Mouse (Mus musculus) kidney, embryonic 14.5 days (tissue): Measurements from ENCODE around the gene Serpinb1a. TPM values are rescaled to one million over a fixed set of nuclear protein-coding genes. Genes with fewer than 3 reads are reported as not detected.
"Not testable (repeated sequence)": the region's sequence is repeated elsewhere in the genome, so short reads cannot be mapped to it uniquely, and the experiment has no call there.

Source experiments
- ATAC-seq: fragments of 200-750 bp; cut with Nextera tagmentation; 2 replicates; pipeline ENCODE4 v1.8.0; 2017; ENCODE audit warnings: moderate number of reproducible peaks, mild to moderate bottlenecking, moderate TSS enrichment, moderate library complexity; ENCODE audit not compliant: low FRiP score, low TSS enrichment
- H3K27ac ChIP-seq: fragments of 300-500 bp; sonication (generic); 2 replicates; pipeline ENCODE4 v1.5.1; 2014; ENCODE audit warnings: low read depth, mild to moderate bottlenecking, low read length, moderate library complexity, mixed read lengths
- H3K27me3 ChIP-seq: fragments of 300-500 bp; sonication (generic); 2 replicates; pipeline ENCODE4 v1.6.1; 2014; ENCODE audit warnings: mild to moderate bottlenecking, low read length; ENCODE audit not compliant: control insufficient read depth, insufficient read depth
- H3K36me3 ChIP-seq: fragments of 300-500 bp; sonication (generic); 2 replicates; pipeline ENCODE4 v1.6.1; 2014; ENCODE audit warnings: low read length, mixed read lengths; ENCODE audit not compliant: control insufficient read depth, insufficient read depth
- H3K4me1 ChIP-seq: fragments of 300-500 bp; sonication (generic); 2 replicates; pipeline ENCODE4 v1.6.1; 2014; ENCODE audit warnings: low read length, mixed read lengths; ENCODE audit not compliant: control insufficient read depth, insufficient read depth
- H3K4me2 ChIP-seq: fragments of 300-500 bp; sonication (generic); replicated peaks from 2 replicates; pipeline ENCODE4 v1.6.1; 2014; ENCODE audit warnings: low read depth, mild to moderate bottlenecking, low read length
- H3K4me3 ChIP-seq: fragments of 300-500 bp; sonication (generic); 2 replicates; pipeline ENCODE4 v1.5.1; 2014; ENCODE audit warnings: mild to moderate bottlenecking, low read length
- H3K9ac ChIP-seq: fragments of 300-500 bp; sonication (generic); 2 replicates; pipeline ENCODE4 v1.6.1; 2014; ENCODE audit warnings: low read depth, mild to moderate bottlenecking, low read length, moderate library complexity
- H3K9me3 ChIP-seq: fragments of 300-500 bp; sonication (generic); 2 replicates; pipeline ENCODE4 v1.6.1; 2016; ENCODE audit warnings: low read length; ENCODE audit not compliant: control insufficient read depth
- WGBS: fragments of 180-500 bp; shearing (Covaris S2); extraction: QIAGEN DNeasy Blood & Tissue Kit; methylation state at CpG from one replicate; pipeline ENCODE4 v1.1.7; 2014; 5-methylcytosine and 5-hydroxymethylcytosine counted together
- polyA plus RNA-seq: library from polyadenylated mRNA; unstranded; fragments of >200 nt; fragmentation: Nextera tagmentation; extraction: Ambion mirVana; gene quantifications from 2 replicates; pipeline ENCODE4 v1.2.1, GENCODE M21; 2014

Gene Serpinb1a
- polyA plus RNA-seq: 6.6 and 7.9 TPM in 2 replicates

DNA sequence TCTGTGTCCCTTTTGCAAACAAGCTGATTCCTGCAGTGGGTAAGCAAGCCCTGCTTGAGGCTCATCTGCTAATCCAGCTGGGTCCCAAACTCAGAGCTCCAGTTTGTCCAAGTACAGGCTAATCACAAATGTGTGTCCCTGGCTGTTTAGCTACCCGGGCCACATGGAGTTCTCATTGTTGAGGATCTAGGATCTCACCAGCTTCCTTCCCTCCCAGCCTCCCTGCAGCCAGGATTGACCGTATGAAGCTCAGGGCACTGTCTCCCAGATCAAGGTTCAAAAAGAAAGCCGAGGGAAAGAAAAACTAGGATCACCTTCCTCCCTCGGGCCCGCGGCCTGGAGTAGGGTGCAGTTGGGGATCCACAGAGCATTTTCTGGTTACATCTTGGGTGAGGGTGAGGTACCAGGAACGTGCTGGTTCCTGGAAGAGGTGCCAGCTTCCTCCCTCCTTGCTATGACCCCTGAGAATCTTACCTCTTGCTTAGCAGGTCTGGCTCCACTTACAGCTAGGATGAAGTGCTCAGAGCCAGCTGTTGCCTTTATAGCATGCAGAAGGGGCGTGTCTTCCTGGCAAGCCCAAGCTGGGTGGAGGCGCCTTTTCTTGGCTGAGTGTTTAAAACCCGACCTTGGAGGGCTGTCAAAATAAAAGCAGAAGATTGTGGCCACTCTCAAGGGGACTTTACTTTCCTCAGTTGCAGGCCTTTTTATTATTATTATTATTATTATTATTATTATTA, at the start of gene Serpinb1a:
TSS of gene Serpinb1a (minus strand) at position 518 of the 737 bp plus-strand sequence.
- Histone ChIP-seq H3K36me3 (no peaks in the 10 kb centered on the region), H3K4me1 (peaks cover 7% of the 10 kb centered on the region; the same call in 1 of the 2 replicates), H3K9me3 (no peaks in the 10 kb centered on the region), H3K4me2 (no peak within 1 kb of the TSS), H3K9ac (no peak within 1 kb of the TSS), H3K4me3 (no peak within 1 kb of the TSS), H3K27me3 (no peaks in the 10 kb centered on the region), H3K27ac (no peak within 1 kb of the TSS)
- 45% methylated on average over 10 of the region's 10 CpGs for WGBS
- ATAC-seq: no peak; the same call in 1 of the 2 replicates

DNA sequence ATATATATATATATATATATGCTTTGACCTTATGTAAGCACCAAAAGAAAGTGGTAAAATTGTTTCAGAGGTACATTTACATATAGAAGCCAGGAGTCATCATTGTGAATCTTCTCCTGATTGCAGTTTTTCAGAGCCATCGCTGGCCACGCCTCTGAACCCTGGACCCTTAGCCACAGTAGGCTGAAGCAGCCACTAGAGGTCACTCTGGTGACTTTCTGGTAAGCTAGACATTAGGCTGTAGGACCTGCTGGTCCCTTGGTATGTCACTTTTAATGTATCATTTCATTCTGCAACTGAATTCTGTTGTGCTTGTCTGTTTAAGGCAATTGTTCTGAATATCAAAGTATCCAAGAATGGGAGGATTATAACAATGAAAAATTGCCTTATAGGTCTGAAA, 49.7 kb upstream of the Serpinb1a start:
- Histone ChIP-seq H3K9ac (no peak overlapping the region), H3K4me1 (no peaks in the 10 kb centered on the region), H3K27ac (no peak overlapping the region), H3K27me3 (no peaks in the 10 kb centered on the region), H3K4me2 (no peak overlapping the region), H3K9me3 (no peaks in the 10 kb centered on the region), H3K4me3 (no peak overlapping the region), H3K36me3 (no peaks in the 10 kb centered on the region)
- 29% methylated on average over 2 of the region's 2 CpGs for WGBS
- no peak for ATAC-seq

DNA sequence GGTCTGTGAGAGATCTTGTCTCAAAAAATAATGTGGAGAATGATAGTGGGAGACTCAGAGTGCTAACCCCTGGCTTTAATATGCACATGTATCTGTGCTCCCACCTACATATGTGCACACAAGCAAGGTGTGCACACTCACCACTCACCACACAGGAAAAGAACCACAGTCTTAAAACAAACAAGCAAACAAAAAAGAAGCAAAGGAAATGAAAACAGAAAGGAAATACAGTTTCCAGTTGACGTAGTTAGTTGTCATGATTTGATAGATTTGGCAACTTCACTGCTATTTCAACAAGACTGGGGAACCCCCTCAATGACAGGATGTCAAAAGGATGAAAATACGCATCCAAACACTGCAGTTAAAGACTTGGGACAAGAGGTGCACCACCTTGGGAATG, 48.1 kb upstream of the Serpinb1a start:
- not testable (repeated sequence) for H3K9ac ChIP-seq, H3K4me2 ChIP-seq, H3K9me3 ChIP-seq, H3K27me3 ChIP-seq, H3K36me3 ChIP-seq, ATAC-seq, H3K4me1 ChIP-seq, H3K4me3 ChIP-seq, H3K27ac ChIP-seq
- 56% methylated on average over 1 of the region's 2 CpGs for WGBS

DNA sequence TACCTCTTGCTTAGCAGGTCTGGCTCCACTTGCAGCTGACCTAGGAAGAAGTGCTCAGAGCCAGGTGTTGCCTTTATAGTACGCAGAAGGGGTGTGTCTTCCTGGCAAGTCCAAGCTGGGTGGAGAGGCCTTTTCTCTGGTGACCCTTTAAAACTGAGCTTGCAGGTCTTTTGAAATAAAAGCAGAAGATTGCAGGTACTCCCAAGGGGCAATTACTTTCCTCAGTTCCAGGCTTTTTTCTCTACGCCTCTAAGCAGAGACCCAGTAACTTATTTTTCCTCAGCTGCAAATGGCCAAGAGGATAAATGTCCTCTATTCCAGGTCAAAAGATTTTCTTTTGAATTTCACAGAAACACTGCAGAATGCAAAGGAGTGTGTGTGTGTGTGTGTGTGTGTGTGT, 47.1 kb upstream of the Serpinb1a start, which contains the start of gene Serpinb1c:
TSS of gene Serpinb1c (minus strand) at position 101 of the 400 bp plus-strand sequence.
- Histone ChIP-seq H3K27ac (no peak within 1 kb of the TSS), H3K36me3 (no peaks in the 10 kb centered on the region), H3K27me3 (no peaks in the 10 kb centered on the region), H3K9ac (no peak within 1 kb of the TSS), H3K4me3 (no peak within 1 kb of the TSS), H3K9me3 (no peaks in the 10 kb centered on the region), H3K4me1 (no peaks in the 10 kb centered on the region), H3K4me2 (no peak within 1 kb of the TSS)
- 88% methylated on average over 2 of the region's 2 CpGs for WGBS
- no peak for ATAC-seq

DNA sequence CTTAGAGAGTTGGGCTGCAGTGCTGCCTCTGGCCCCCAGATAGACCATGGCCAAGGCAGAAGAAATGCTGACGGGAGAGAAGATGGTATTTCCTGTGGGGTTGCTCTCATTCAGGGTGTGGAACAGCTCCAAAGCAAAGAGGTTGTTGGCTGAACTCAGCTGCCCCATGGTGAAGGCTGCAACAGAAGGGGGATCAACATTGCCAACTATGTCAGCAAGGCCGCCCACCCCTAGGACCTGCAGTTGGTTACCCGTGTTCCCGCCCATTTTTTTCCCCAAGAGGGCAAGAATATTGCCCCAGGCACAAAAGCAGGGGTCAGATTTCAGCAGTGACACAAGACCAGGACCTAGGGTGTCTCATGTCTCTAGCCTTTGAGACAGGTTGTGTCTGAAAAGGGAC, 45.9 kb upstream of the Serpinb1a start:
- 72% methylated on average over 4 of the region's 4 CpGs for whole genome bisulfite sequencing
- Histone ChIP-seq H3K4me3 (no peak overlapping the region), H3K4me1 (no peaks in the 10 kb centered on the region), H3K36me3 (no peaks in the 10 kb centered on the region), H3K4me2 (no peak overlapping the region), H3K27ac (no peak overlapping the region), H3K27me3 (no peaks in the 10 kb centered on the region), H3K9me3 (no peaks in the 10 kb centered on the region), H3K9ac (no peak overlapping the region)
- no peak for ATAC-seq

DNA sequence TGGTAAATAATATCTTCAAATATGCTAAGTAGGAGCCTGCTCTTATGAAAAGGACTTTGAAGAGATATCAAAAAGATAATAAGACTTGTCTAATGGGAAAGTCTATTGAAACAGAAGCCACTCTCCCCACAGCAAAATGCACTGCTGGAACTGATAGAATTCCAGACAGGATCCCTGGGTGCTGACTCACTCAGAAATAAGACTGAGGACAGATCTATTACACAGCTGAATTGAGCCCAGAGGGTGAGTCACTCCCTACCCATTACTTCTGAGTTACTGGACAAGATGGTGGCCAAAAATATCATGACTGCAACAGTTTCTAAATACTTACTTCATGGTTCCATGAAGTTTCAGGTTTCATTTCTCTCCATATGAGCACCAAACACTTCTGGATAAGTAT, 33.8 kb upstream of the Serpinb1a start:
- Histone ChIP-seq H3K4me2 (no peak overlapping the region), H3K27me3 (no peaks in the 10 kb centered on the region), H3K27ac (no peak overlapping the region), H3K36me3 (no peaks in the 10 kb centered on the region), H3K9me3 (no peaks in the 10 kb centered on the region), H3K9ac (no peak overlapping the region), H3K4me3 (no peak overlapping the region), H3K4me1 (no peaks in the 10 kb centered on the region)
- ATAC-seq: no peak

DNA sequence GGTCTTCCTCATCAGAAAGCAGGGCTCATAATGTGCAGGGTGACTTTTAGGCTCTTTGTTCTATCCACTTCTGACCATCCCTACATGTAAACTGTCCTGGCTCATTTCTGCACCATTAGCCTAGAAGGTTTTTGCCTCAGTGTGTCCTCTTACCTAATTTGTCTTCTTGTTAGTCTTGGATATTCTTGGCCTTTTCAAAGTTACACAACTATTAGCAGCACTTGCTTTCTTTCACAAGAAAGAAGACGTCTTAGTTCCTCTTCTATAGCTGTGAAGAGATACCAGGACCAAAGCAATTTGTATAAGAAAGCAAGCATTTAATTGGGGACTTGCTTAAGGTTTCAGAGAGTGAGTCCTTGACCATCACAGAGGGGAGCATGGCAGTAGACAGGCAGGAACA, 22.9 kb upstream of the Serpinb1a start:
- Histone ChIP-seq H3K4me3 (no peak overlapping the region), H3K36me3 (no peaks in the 10 kb centered on the region), H3K4me2 (no peak overlapping the region), H3K27ac (no peak overlapping the region), H3K4me1 (no peaks in the 10 kb centered on the region), H3K9me3 (no peaks in the 10 kb centered on the region), H3K9ac (no peak overlapping the region), H3K27me3 (no peaks in the 10 kb centered on the region)
- 74% methylated on average over 1 of the region's 1 CpGs for WGBS
- ATAC-seq: no peak

DNA sequence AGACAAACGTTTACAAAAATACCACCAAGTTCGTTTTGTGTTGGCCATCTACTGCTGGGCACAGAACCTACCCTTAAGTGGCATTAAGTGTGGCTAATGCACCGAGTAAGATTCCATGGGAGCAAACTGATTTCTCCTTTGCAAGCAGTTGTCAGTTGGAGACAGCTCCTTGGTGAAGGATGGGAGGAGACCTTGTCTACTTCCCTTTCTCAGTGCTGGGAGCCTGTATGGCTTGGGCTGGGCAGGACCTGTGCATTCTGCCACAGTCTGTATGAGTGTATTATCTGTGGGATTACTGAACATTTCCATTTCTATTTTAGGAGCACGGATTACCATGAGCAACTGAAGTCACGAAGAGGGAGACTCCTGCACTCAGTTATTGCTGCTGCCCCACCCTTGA, 17.9 kb upstream of the Serpinb1a start:
- no peaks in the 10 kb centered on the region for H3K36me3 ChIP-seq
- no peak overlapping the region for H3K4me2 ChIP-seq
- WGBS: 84% methylated on average over 5 of the region's 5 CpGs
- no peak overlapping the region for H3K27ac ChIP-seq
- H3K4me1 ChIP-seq: no peaks in the 10 kb centered on the region
- no peaks in the 10 kb centered on the region for H3K9me3 ChIP-seq
- no peak overlapping the region for H3K9ac ChIP-seq
- H3K27me3 ChIP-seq: no peaks in the 10 kb centered on the region
- no peak for ATAC-seq
- H3K4me3 ChIP-seq: no peak overlapping the region

DNA sequence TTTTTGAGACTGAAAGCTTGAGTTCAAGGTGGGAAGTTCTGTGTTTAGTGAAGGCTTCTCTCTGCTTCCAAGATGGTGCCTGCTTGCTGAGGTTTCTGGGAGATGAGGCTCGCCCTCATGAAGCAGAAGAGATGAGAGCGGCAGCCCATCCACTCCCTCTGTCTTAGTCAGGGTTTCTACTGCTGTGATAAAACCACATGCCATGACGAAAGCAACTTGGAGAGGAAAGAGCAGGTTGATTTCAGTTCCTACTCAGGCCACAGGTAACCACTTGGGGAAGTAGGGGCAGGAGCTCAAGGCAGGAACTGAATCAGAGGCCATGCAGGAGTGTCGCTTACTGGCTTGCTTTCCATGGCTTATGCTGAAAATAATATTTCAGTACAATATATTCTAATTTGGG, 17.2 kb upstream of the Serpinb1a start:
- WGBS: 83% methylated on average over 4 of the region's 4 CpGs
- not testable (repeated sequence) for H3K9ac ChIP-seq, H3K4me1 ChIP-seq, ATAC-seq, H3K4me2 ChIP-seq, H3K4me3 ChIP-seq, H3K36me3 ChIP-seq, H3K27me3 ChIP-seq, H3K27ac ChIP-seq, H3K9me3 ChIP-seq
